Mouse (Mus musculus) liver, postnatal 0 days (tissue): ENCODE results near the gene Cyp4a31.

Experiments
- CTCF ChIP-seq: sonication (generic); IDR thresholded peaks from 2 replicates; pipeline ENCODE4 v1.5.1; 2016; ENCODE audit warnings: antibody characterized with exemption, low read depth
- EP300 ChIP-seq: IDR thresholded peaks from 2 replicates; pipeline ENCODE4 v1.6.1; 2016; ENCODE audit warnings: antibody characterized with exemption, low read depth, mild to moderate bottlenecking

GRCm38 (mm10) chr4:115557861-115558561 lies 5.4 kb upstream of the Cyp4a31 start:
- TF ChIP-seq EP300 (no peak), CTCF (no peak)
